17 mouse cellular contexts compared by ENCODE assay signal in genomic region chr2:76334596-76334995, GRCm38 (mm10). TPM values are rescaled to one million over a fixed set of nuclear protein-coding genes. Genes with fewer than 3 reads are reported as not detected.
A peak's percentile ranks its signal among the peaks of the same experiment; 100 is the strongest.
DNase-seq lines count a peak whose midpoint lies in the region; ATAC-seq and TF ChIP-seq lines count a peak whose summit lies in the region.
"Had no signal": no experiment of that assay in that cellular context is flagged by ENCODE, and none has a peak within 500 bp of the region (broad histone marks: within the 10 kb centered on the region; RNA-seq: fewer than 3 reads in every experiment).

No protein-coding gene starts in this region.

- H3K27me3 ChIP-seq in heart, adult 2 months (ENCODE audit: control insufficient read depth, insufficient read depth, low read length), result peaks cover 2% of the 10 kb centered on the region; the same call in 1 of the 2 replicates
- H3K27me3 ChIP-seq in liver, postnatal 0 days (ENCODE audit: insufficient read depth, low read length), result peaks cover 10% of the 10 kb centered on the region
- peaks cover 18% of the 10 kb centered on the region for H3K27me3 ChIP-seq in liver, embryonic 11.5 days (replicated peaks; ENCODE audit: control insufficient read depth, insufficient read depth, low read length)
- no peaks in the 10 kb centered on the region for H3K27me3 ChIP-seq in ES-Bruce4 (ENCODE audit: control insufficient read depth, insufficient read depth, low read length, poor library complexity, severe bottlenecking)

- H3K9me3 ChIP-seq in liver, postnatal 0 days (ENCODE audit: low read length), result no peaks in the 10 kb centered on the region
- no peaks in the 10 kb centered on the region for H3K9me3 ChIP-seq in liver, embryonic 11.5 days (ENCODE audit: control insufficient read depth, low read length)
- H3K9me3 ChIP-seq in ES-Bruce4 (replicated peaks; ENCODE audit: control insufficient read depth, insufficient read depth, low read length, poor library complexity, severe bottlenecking), result no peaks in the 10 kb centered on the region
- H3K9me3 ChIP-seq: G1E; heart, embryonic 13.5 days; neural tube, embryonic 12.5 days had no signal

- 81% methylated on average over 5 of the region's 5 CpGs for WGBS in heart, adult 2 months
- 65% methylated on average over 5 of the region's 5 CpGs for WGBS in liver, postnatal 0 days (ENCODE audit: insufficient replicate concordance)
- 72% methylated on average over 5 of the region's 5 CpGs for WGBS in liver, embryonic 11.5 days

- intact Hi-C loops in heart, adult 2 months (cut with DNase I), result no loop called here

- no peaks in the 10 kb centered on the region for H3K36me3 ChIP-seq in heart, adult 2 months (ENCODE audit: control insufficient read depth, insufficient read depth, low read length)
- no peaks in the 10 kb centered on the region for H3K36me3 ChIP-seq in liver, postnatal 0 days (replicated peaks; ENCODE audit: insufficient read depth, low read length)
- no peaks in the 10 kb centered on the region for H3K36me3 ChIP-seq in liver, embryonic 11.5 days (ENCODE audit: control insufficient read depth, insufficient read depth, low read length)
- H3K36me3 ChIP-seq in ES-Bruce4 (ENCODE audit: control insufficient read depth, insufficient read depth, low read length, poor library complexity, severe bottlenecking), result no peaks in the 10 kb centered on the region
- H3K36me3 ChIP-seq: G1E; heart, embryonic 13.5 days; neural tube, embryonic 12.5 days had no signal

- no peak overlapping the region for H3K27ac ChIP-seq in heart, adult 2 months
- H3K27ac ChIP-seq in liver, postnatal 0 days (ENCODE audit: low read depth), result no peak overlapping the region
- H3K27ac ChIP-seq in liver, embryonic 11.5 days (ENCODE audit: low read depth, low read length), result no peak overlapping the region
- no peak overlapping the region for H3K27ac ChIP-seq in ES-Bruce4 (ENCODE audit: insufficient read depth, low read length)
- H3K27ac ChIP-seq: heart, embryonic 13.5 days; hindbrain, embryonic 14.5 days; neural tube, embryonic 12.5 days had no signal

- H3K4me3 ChIP-seq in heart, adult 2 months, result no peak overlapping the region
- no peak overlapping the region for H3K4me3 ChIP-seq in liver, postnatal 0 days (ENCODE audit: low read depth, low read length)
- no peak overlapping the region for H3K4me3 ChIP-seq in liver, embryonic 11.5 days (ENCODE audit: low read depth, low read length)
- H3K4me3 ChIP-seq in ES-Bruce4 (ENCODE audit: low read depth, low read length), result no peak overlapping the region
- H3K4me3 ChIP-seq: erythroblast, embryonic 14.5 days; heart, embryonic 13.5 days; neural tube, embryonic 12.5 days had no signal

- no peak overlapping the region for H3K9ac ChIP-seq in heart, adult 2 months (ENCODE audit: low read depth, low read length)
- no peak overlapping the region for H3K9ac ChIP-seq in liver, postnatal 0 days (replicated peaks)
- H3K9ac ChIP-seq in liver, embryonic 11.5 days (ENCODE audit: low read depth, low read length), result no peak overlapping the region
- H3K9ac ChIP-seq in ES-Bruce4 (ENCODE audit: low read depth, poor library complexity, severe bottlenecking), result no peak overlapping the region
- H3K9ac ChIP-seq: heart, embryonic 13.5 days; hindbrain, embryonic 14.5 days; neural tube, embryonic 12.5 days had no signal

- no peak for DNase-seq in heart, adult 2 months
- DNase-seq in heart, adult 8-10 months (ENCODE audit: low spot score), result no peak
- peak; percentile 13 for DNase-seq in liver, postnatal 0 days
- no peak for DNase-seq in liver, embryonic 11.5 days (ENCODE audit: low spot score)
- peak; percentile 16 for DNase-seq in c-Kit-positive CD71-negative TER-119-negative erythroid progenitor cells, embryonic 14.5 days (ENCODE audit: low read depth)
- DNase-seq in layer of hippocampus, postnatal 25 days (ENCODE audit: extremely low spot score in 1 of 2, low spot score in 1 of 2), result no peak
- no peak for DNase-seq in cerebellum, postnatal 4 days (ENCODE audit: low spot score in 2 of 2)
- DNase-seq: kidney, postnatal 14 days had no signal

- no peak for TF ChIP-seq POLR2A in heart, adult 2 months (IDR thresholded peaks at IDR 0.05; ENCODE audit: insufficient read depth, low read depth, low read length)
- no peak for TF ChIP-seq POLR2A in ES-Bruce4 (IDR thresholded peaks at IDR 0.05; ENCODE audit: insufficient read depth, low read length)

- H3K79me2 ChIP-seq in heart, adult 2 months (replicated peaks; ENCODE audit: control insufficient read depth, insufficient read depth, low read length), result no peaks in the 10 kb centered on the region

- no peak overlapping the region for H3K4me2 ChIP-seq in liver, postnatal 0 days (ENCODE audit: low read depth, low read length)
- no peak overlapping the region for H3K4me2 ChIP-seq in liver, embryonic 11.5 days
- H3K4me2 ChIP-seq: heart, embryonic 13.5 days; hindbrain, embryonic 14.5 days; neural tube, embryonic 12.5 days had no signal

- H3K4me1 ChIP-seq in heart, adult 2 months (ENCODE audit: control insufficient read depth, insufficient read depth, low read length), result no peaks in the 10 kb centered on the region
- H3K4me1 ChIP-seq in liver, postnatal 0 days (ENCODE audit: insufficient read depth), result no peaks in the 10 kb centered on the region
- no peaks in the 10 kb centered on the region for H3K4me1 ChIP-seq in liver, embryonic 11.5 days (replicated peaks; ENCODE audit: control insufficient read depth, insufficient read depth, low read length)
- H3K4me1 ChIP-seq in ES-Bruce4 (ENCODE audit: control insufficient read depth, insufficient read depth, low read length), result no peaks in the 10 kb centered on the region

- peak; percentile 27 for TF ChIP-seq CTCF in heart, adult 2 months (IDR thresholded peaks at IDR 0.05)
- peak; percentile 46 for TF ChIP-seq CTCF in liver, postnatal 0 days (IDR thresholded peaks at IDR 0.05; ENCODE audit: low read depth)
- TF ChIP-seq CTCF in ES-Bruce4 (IDR thresholded peaks at IDR 0.05; ENCODE audit: low read depth, low read length), result peak; percentile 12

- no peak for TF ChIP-seq EP300 in heart, adult 2 months (IDR thresholded peaks at IDR 0.05; ENCODE audit: insufficient read depth, low read depth, low read length)
- TF ChIP-seq EP300 in liver, postnatal 0 days (IDR thresholded peaks at IDR 0.05; ENCODE audit: low read depth), result no peak
- no peak for TF ChIP-seq EP300 in ES-Bruce4 (IDR thresholded peaks at IDR 0.05; ENCODE audit: insufficient read depth, low read depth, low read length)

- ATAC-seq in liver, postnatal 0 days, result no peak
- ATAC-seq in liver, embryonic 11.5 days (replicated peaks; ENCODE audit: low FRiP score), result no peak

RNA-seq across cellular contexts. Expression of gene Pde11a, which starts 4.0 kb away (rescaled TPM):
- total RNA-seq in heart, adult 2 months (2021), result 1 to 10 TPM; 1.2 to 1.4 TPM
- polyA plus RNA-seq in heart, adult 2 months (2012; rRNA removed), result 0.12 and 0.47 TPM in 2 replicates
- 1 to 10 TPM; 1.2 to 8.6 (median 3.8) TPM for total RNA-seq in heart, adult 8-10 months (2022)
- 0.06 TPM in 1 of 2 replicates, not detected in the other for polyA plus RNA-seq in liver, postnatal 0 days (2015; fragmentation: Nextera tagmentation; extraction: Ambion mirVana)
- polyA plus RNA-seq in liver, embryonic 11.5 days (2014; fragmentation: Nextera tagmentation; extraction: Ambion mirVana), result 0.12 and 0.40 TPM in 2 replicates
- polyA plus RNA-seq in ES-Bruce4 (2011; ENCODE audit: insufficient read depth, insufficient read length, low read depth, missing spikeins), result 0.76 and 1.0 TPM in 2 replicates
- 10 to 100 TPM; 12.5 to 16.7 TPM for total RNA-seq in layer of hippocampus, postnatal 25 days (2021)
- total RNA-seq: megakaryocyte-erythroid progenitor cell, adult 5-6 weeks had no signal
- polyA plus RNA-seq: erythroblast, embryonic 14.5 days had no signal

RNA-seq across cellular contexts. Expression of gene Cyct, which starts 25.7 kb away (rescaled TPM):
- under 1 TPM in 1 of 2 experiments, not detected in 1; 0.73 TPM for total RNA-seq in heart, adult 2 months (2021)
- not detected in 2 replicates for polyA plus RNA-seq in heart, adult 2 months (2012; rRNA removed)
- total RNA-seq in heart, adult 8-10 months (2022), result 1 to 10 TPM in 1 of 4 experiments, under 1 TPM in 3; 0.44 to 1.2 (median 0.56) TPM
- polyA plus RNA-seq in liver, postnatal 0 days (2015; fragmentation: Nextera tagmentation; extraction: Ambion mirVana), result not detected in 2 replicates
- polyA plus RNA-seq in liver, embryonic 11.5 days (2014; fragmentation: Nextera tagmentation; extraction: Ambion mirVana), result 0.27 TPM in 1 of 2 replicates, not detected in the other
- 20.9 and 30.2 TPM in 2 replicates for polyA plus RNA-seq in ES-Bruce4 (2011; ENCODE audit: insufficient read depth, insufficient read length, low read depth, missing spikeins)
- total RNA-seq in layer of hippocampus, postnatal 25 days (2021), result under 1 TPM in 1 of 2 experiments, not detected in 1; 0.59 TPM
- total RNA-seq: G1E; gastrocnemius, adult 18-20 months; megakaryocyte-erythroid progenitor cell, adult 5-6 weeks had no signal
- polyA plus RNA-seq: erythroblast, embryonic 14.5 days; G1E; liver, embryonic 16.5 days; neural tube, embryonic 12.5 days had no signal

RNA-seq across cellular contexts. Expression of gene Rbm45, which starts 35.2 kb away (rescaled TPM):
- 10 to 100 TPM; 18.1 to 22.9 TPM for total RNA-seq in heart, adult 2 months (2021)
- polyA plus RNA-seq in heart, adult 2 months (2012; rRNA removed), result 6.9 and 11.4 TPM in 2 replicates
- total RNA-seq in heart, adult 8-10 months (2022), result 10 to 100 TPM; 17.9 to 21.6 (median 19.2) TPM
- polyA plus RNA-seq in liver, postnatal 0 days (2015; fragmentation: Nextera tagmentation; extraction: Ambion mirVana), result 4.4 and 6.3 TPM in 2 replicates
- polyA plus RNA-seq in liver, embryonic 11.5 days (2014; fragmentation: Nextera tagmentation; extraction: Ambion mirVana), result 12.0 TPM in 2 replicates
- polyA plus RNA-seq in ES-Bruce4 (2011; ENCODE audit: insufficient read depth, insufficient read length, low read depth, missing spikeins), result 35.7 and 35.9 TPM in 2 replicates
- total RNA-seq in layer of hippocampus, postnatal 25 days (2021), result 10 to 100 TPM; 40.9 to 44.8 TPM

Comparison
In these comparisons a context has a peak if more than half of its experiments do, and no peak if none do; other contexts are left out.
1. DNase-seq: peak in liver, postnatal 0 days (single experiment) and c-Kit-positive CD71-negative TER-119-negative erythroid progenitor cells, embryonic 14.5 days (single experiment); none in heart, adult 2 months (0 of 2), heart, adult 8-10 months (single experiment), liver, embryonic 11.5 days (single experiment), layer of hippocampus, postnatal 25 days (0 of 2) and cerebellum, postnatal 4 days (0 of 2).
2. RNA of gene Cyct, which starts 25.7 kb away (polyA plus RNA-seq): 20.9 to 30.2 TPM in ES-Bruce4; 0.27 TPM in liver, embryonic 11.5 days, not detected in heart, adult 2 months and not detected in liver, postnatal 0 days; every median in the first group is over 10 times any median in the second.
3. Peak in every context shown above with its lines, with median percentiles within 50 percentile points of each other: CTCF ChIP-seq.